Mouse (Mus musculus): Measurements from ENCODE around the gene Herc1.

DNA sequence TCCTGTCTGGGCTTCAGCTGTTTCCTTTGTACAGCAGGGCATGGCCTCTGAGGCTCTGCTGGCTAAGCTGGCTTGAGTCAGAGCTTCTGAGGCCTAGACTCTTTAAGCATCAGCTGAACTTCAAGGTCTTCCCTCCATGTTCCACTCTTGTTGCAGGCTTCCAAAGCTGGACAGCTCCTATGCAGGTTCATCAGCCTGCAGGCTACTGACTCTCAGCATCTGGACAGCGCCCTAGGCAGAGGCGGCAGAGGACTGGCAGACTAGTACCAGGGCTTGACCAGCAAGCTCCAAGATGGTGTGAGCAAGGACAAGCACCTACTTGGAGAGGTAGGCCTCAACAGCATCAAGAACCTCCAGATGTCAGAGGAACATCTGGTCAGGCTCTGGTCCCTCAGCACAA, 42.9 kb upstream of the Herc1 start:
- TF ChIP-seq TAL1 (IDR thresholded peaks at IDR 0.05; ENCODE audit: low read length) (no peak), GATA1 (IDR thresholded peaks at IDR 0.05; ENCODE audit: low read length) (no peak)
